Mouse (Mus musculus) cerebellum, adult 2 months (tissue): ENCODE results near the gene C330007P06Rik. TPM values are rescaled to one million over a fixed set of nuclear protein-coding genes. Genes with fewer than 3 reads are reported as not detected.

ENCODE experiments used
- DNase-seq, 2 experiments: peaks; one replicate each; pipeline ENCODE4 v3.0.0; 2021
- H3K27ac ChIP-seq: fragments of 200-500 bp; 2 replicates; pipeline ENCODE4 v1.5.1; 2012; ENCODE audit warnings: low read length, control low read depth, inconsistent platforms; ENCODE audit not compliant: insufficient read depth
- H3K27me3 ChIP-seq: fragments of 200-500 bp; 2 replicates; pipeline ENCODE4 v1.6.1; 2012; ENCODE audit warnings: inconsistent platforms, mild to moderate bottlenecking, low read length, moderate library complexity; ENCODE audit not compliant: control insufficient read depth, insufficient read depth
- H3K4me1 ChIP-seq: fragments of 200-500 bp; 2 replicates; pipeline ENCODE4 v1.6.1; 2011; ENCODE audit warnings: low read length; ENCODE audit not compliant: control insufficient read depth, insufficient read depth
- H3K4me3 ChIP-seq: fragments of 200-500 bp; replicated peaks from 2 replicates; pipeline ENCODE3; 2011; ENCODE audit warnings: mild to moderate bottlenecking, low read depth, low read length, control low read depth; ENCODE audit not compliant: insufficient read depth
- CTCF ChIP-seq: fragments of 200-500 bp; IDR thresholded peaks from 2 replicates; pipeline ENCODE4 v1.5.1; 2011; ENCODE audit warnings: low read depth, mild to moderate bottlenecking, control low read depth, low read length, moderate library complexity, borderline replicate concordance; ENCODE audit not compliant: insufficient read depth
- POLR2A ChIP-seq: fragments of 200-500 bp; IDR thresholded peaks from 2 replicates; pipeline ENCODE4 v1.6.1; 2011; ENCODE audit warnings: low read length, control low read depth, borderline replicate concordance; ENCODE audit not compliant: insufficient read depth
- WGBS: fragments of 180-500 bp; shearing (Covaris S2); methylation state at CpG from one replicate; pipeline ENCODE4 v1.1.7; 2018; 5-methylcytosine and 5-hydroxymethylcytosine counted together
- polyA plus RNA-seq: library from polyadenylated mRNA; depleted of rRNA; stranded (reverse); fragments of >200 nt; gene quantifications from 2 replicates; pipeline ENCODE4 v1.2.3, GENCODE M21; 2012

C330007P06Rik gene
- polyA plus RNA-seq, 1 experiment, result 28.8 TPM

- no peak overlapping the region for H3K4me3 ChIP-seq
- 91% methylated on average over 1 of the region's 1 CpGs for WGBS
- no peaks in the 10 kb centered on the region for H3K4me1 ChIP-seq
- TF ChIP-seq POLR2A, result no peak
- TF ChIP-seq CTCF, result no peak
- no peaks in the 10 kb centered on the region for H3K27me3 ChIP-seq
- no peak overlapping the region for H3K27ac ChIP-seq
- DNase-seq, result no peak
Measured at GRCm38 (mm10) chrX:36847152-36847551, 26.8 kb downstream of the C330007P06Rik start.

- 40% methylated on average over 4 of the region's 4 CpGs for WGBS
- DNase-seq, result no peak
- H3K4me3 ChIP-seq, result no peak overlapping the region
- no peaks in the 10 kb centered on the region for H3K27me3 ChIP-seq
- no peaks in the 10 kb centered on the region for H3K4me1 ChIP-seq
- no peak overlapping the region for H3K27ac ChIP-seq
- TF ChIP-seq POLR2A (no peak), CTCF (no peak)
Measured at GRCm38 (mm10) chrX:36843346-36843990, 30.4 kb downstream of the C330007P06Rik start.

GRCm38 (mm10) chrX:36841698-36842097 lies 32.2 kb downstream of the C330007P06Rik start:
- no peak overlapping the region for H3K4me3 ChIP-seq
- 89% methylated on average over 6 of the region's 6 CpGs for WGBS
- H3K4me1 ChIP-seq, result no peaks in the 10 kb centered on the region
- no peaks in the 10 kb centered on the region for H3K27me3 ChIP-seq
- H3K27ac ChIP-seq, result no peak overlapping the region
- no peak for TF ChIP-seq CTCF
- no peak for TF ChIP-seq POLR2A
- no peak for DNase-seq

- Histone ChIP-seq H3K4me1 (no peaks in the 10 kb centered on the region), H3K4me3 (no peak overlapping the region), H3K27me3 (no peaks in the 10 kb centered on the region), H3K27ac (no peak overlapping the region)
- WGBS, result 22% methylated on average over 7 of the region's 7 CpGs
- TF ChIP-seq POLR2A (no peak), CTCF (no peak)
- DNase-seq, result no peak
Measured at GRCm38 (mm10) chrX:36839391-36839790, 34.5 kb downstream of the C330007P06Rik start.

GRCm38 (mm10) chrX:36837069-36837676 lies 36.7 kb downstream of the C330007P06Rik start:
- Histone ChIP-seq H3K4me3 (no peak overlapping the region), H3K27ac (no peak overlapping the region), H3K27me3 (no peaks in the 10 kb centered on the region), H3K4me1 (no peaks in the 10 kb centered on the region)
- no peak for DNase-seq
- TF ChIP-seq POLR2A (no peak), CTCF (no peak)
- WGBS, result 78% methylated on average over 6 of the region's 6 CpGs

GRCm38 (mm10) chrX:36833397-36834084 lies 40.4 kb downstream of the C330007P06Rik start:
- no peaks in the 10 kb centered on the region for H3K4me1 ChIP-seq
- WGBS, result 18% methylated on average over 19 of the region's 19 CpGs
- H3K27ac ChIP-seq, result no peak overlapping the region
- H3K4me3 ChIP-seq, result peak overlapping the region; percentile 23
- TF ChIP-seq CTCF, result peak; percentile 51; the same call in 1 of the 2 replicates
- TF ChIP-seq POLR2A, result no peak
- peak; percentile 48 to 72 for DNase-seq
- H3K27me3 ChIP-seq, result no peaks in the 10 kb centered on the region

- TF ChIP-seq CTCF (no peak), POLR2A (no peak)
- Histone ChIP-seq H3K27ac (no peak overlapping the region), H3K4me1 (no peaks in the 10 kb centered on the region), H3K4me3 (no peak overlapping the region), H3K27me3 (no peaks in the 10 kb centered on the region)
- WGBS, result 84% methylated on average over 4 of the region's 4 CpGs
- DNase-seq, result no peak
Measured at GRCm38 (mm10) chrX:36831632-36832031, 42.3 kb downstream of the C330007P06Rik start.
